Mouse (Mus musculus) fat pad, adult 2 months (tissue): ENCODE results near the gene Zfp36l1.
"Not testable (repeated sequence)": the region's sequence is repeated elsewhere in the genome, so short reads cannot be mapped to it uniquely, and the experiment has no call there.

ENCODE experiments used
- DNase-seq: peaks from one replicate; pipeline ENCODE4 v3.0.0-alpha.2; 2011; ENCODE audit warnings: low read depth, low spot score; ENCODE audit errors: extremely low read depth

The Zfp36l1 gene

GRCm38 (mm10) chr12:80110546-80110870, 2.3 kb downstream of the Zfp36l1 start:
- no peak for DNase-seq

- no peak for DNase-seq
Observed at GRCm38 (mm10) chr12:80109753-80110545, 2.9 kb downstream of the Zfp36l1 start.

- not testable (repeated sequence) for DNase-seq
Observed at GRCm38 (mm10) chr12:80108896-80109668, 3.7 kb downstream of the Zfp36l1 start.

DNA sequence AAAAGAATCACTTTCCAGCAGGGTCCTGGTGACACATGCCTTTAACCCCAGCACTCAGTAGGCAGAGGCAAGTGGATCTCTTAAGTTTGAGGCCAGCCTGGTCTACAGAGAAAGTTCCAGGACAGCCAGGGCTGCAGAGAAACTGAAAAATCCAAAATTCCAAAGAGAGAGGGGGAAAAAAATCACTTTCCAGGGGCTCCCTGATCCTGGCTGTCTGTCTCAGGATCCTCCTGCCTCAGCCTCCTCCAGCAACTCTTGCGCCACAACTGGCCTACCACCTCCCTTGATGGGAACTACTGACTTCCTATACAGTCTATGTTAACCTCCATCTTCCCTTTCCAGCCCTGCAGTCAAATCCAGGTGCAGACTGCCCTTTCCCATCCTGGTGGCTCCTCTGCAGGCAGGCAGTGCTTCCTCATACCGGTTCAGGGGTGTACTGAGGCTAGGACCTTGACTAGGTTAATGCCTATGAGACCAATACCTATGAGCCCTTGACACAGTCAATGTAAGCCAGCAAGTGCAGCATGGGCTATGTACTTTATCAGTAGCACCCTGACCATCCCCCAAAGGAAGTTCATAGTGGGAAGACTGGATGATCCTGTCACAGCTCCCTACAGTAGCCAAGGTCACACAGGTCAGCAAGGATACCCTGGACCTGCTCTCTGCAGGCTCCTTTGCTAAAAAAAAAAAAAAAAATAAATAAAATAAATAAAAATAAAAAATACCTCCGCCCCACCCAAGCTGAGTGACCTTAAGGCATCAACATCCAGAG, 5.7 kb downstream of the Zfp36l1 start:
- DNase-seq = no peak

GRCm38 (mm10) chr12:80106138-80106895, 6.5 kb downstream of the Zfp36l1 start:
- DNase-seq = no peak

DNA sequence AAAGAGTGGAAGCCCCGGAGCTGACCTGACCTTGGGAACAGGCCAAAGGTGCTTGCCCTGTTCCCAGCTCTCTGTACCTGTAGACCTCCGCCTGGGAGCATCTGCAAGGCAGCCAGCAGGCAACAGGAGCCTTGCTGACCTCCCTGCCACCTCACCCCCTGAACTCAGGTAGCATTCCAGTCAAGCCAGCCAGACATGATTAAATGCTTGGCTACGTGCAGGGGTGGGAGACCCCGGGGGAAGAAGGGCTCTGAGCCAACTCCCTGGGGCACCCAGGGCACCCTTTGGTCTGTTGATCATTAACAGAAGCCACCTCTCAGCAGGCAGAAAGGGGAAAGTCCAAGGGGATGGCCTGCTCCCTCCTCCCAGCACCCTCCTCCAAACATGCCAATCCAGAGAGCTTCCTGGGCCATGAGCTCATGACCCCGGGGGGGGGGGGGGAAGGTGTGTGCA, 9.3 kb downstream of the Zfp36l1 start:
- no peak for DNase-seq

DNA sequence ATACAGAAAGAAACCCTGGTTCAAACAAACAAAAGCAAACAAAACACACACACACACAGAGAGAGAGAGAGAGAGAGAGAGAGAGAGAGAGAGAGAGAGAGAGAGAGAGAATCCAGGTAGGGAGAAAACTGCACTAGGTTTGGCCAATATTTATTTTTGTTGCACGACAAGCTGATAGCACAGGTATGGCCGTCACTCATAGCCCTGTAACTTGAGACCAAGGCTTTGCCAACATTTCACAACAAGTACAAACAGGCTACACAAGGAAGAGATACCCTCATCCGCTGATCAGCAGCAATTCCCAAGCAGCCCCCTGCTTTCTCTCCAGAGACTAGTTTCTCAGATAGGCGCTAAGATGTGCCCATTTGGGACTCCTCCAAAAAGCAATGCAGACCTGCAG, 9.7 kb downstream of the Zfp36l1 start:
- no peak for DNase-seq

- no peak for DNase-seq
Observed at GRCm38 (mm10) chr12:80098825-80099224, 14.0 kb downstream of the Zfp36l1 start.

- no peak for DNase-seq
Observed at GRCm38 (mm10) chr12:80096734-80097133, 16.1 kb downstream of the Zfp36l1 start.

DNA sequence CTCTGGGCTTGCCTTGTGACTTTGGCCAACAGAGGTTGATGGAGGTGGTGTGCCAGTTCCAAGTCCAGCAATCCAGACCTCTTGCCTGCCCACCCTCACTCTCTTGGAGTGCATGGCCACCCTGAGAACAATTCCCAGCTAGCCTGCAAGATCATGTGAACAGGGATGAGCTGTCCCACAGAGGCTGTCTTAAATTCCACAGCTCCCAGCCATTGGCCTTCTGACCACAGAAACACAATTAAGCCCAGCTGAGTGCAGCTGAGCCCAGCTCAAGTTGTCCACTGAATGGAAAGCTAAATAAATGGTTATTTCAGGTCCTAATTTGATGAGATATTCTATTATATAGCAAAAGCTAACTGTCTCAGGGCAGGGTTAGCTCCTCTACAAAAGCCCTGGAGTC, 20.0 kb downstream of the Zfp36l1 start:
- DNase-seq = no peak

DNA sequence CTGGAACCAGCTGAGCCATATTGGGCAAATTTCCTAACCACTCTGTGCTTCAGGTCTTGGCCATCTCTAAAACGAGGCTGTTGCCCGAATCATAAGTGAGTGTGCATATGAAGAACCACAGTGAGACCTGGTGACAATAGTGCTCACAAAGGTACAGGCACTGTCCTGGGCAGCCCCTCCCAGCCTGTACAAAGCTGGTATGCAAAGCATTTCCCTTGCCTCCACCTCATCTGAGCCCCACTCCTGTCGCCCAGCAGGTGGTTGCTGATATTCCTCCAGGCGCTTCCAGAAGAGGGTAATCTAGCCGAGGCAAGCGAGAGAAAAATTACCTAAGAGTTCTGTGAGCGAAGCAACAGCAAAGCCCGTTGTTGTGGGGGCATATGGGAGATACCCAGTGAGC, 21.7 kb downstream of the Zfp36l1 start:
- no peak for DNase-seq

GRCm38 (mm10) chr12:80090529-80090928, 22.3 kb downstream of the Zfp36l1 start:
- no peak for DNase-seq

GRCm38 (mm10) chr12:80088143-80088542, 24.7 kb downstream of the Zfp36l1 start:
- DNase-seq = no peak

DNA sequence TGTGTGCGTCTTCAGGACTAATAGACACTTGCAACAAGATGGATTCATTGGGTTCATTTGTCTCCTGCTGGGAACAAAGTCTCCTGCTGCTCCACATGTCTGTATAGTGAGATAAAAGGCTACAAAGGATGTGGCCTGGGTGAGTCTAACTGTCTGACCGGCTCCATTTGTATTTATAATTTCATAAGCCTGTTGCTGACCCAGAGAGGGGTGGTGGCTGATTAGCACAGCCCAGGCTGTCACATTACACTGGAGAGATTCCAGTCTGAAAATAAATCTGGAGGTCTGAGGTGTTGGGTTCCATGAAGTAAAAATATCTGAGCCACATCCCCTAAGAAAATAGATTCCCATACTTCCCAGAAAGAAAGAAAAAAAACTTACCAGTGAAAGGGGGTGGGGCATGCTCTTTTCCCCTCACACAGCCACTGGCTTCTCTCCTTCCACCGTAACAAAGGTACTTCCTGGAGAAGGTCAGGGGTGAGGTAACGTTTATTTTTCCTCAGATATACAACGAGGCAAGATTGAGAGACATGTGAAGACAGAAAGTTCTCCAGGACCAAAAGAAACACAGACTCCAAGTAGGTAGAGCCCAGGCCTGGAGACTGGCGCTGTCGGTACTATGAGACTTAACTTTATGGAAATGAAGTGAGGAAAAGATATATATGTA, 28.2 kb downstream of the Zfp36l1 start:
- DNase-seq = no peak

DNA sequence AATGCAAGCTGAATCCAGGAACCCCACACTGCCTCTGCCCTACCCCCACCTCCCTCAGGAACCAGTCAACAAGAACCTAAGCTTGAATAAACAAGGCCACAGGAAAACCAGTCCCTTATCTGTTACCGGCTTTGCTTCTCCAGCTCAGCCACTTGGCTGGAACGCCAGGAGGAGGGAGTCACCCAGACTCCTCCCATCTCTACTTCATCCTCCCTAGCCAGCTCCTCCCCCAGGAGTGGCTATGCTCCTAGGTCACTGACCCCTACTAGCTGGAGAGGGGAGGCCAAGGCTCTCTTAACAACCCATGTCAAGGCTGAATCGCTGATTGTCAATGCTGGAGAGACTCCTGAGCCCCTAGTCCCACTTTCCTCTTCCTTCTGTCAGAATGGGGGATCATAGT, 28.9 kb downstream of the Zfp36l1 start:
- no peak for DNase-seq

- no peak for DNase-seq
Observed at GRCm38 (mm10) chr12:80083133-80083821, 29.5 kb downstream of the Zfp36l1 start.

- no peak for DNase-seq
Observed at GRCm38 (mm10) chr12:80082730-80083129, 30.1 kb downstream of the Zfp36l1 start.

- no peak for DNase-seq
Observed at GRCm38 (mm10) chr12:80081440-80081839, 31.4 kb downstream of the Zfp36l1 start.

DNA sequence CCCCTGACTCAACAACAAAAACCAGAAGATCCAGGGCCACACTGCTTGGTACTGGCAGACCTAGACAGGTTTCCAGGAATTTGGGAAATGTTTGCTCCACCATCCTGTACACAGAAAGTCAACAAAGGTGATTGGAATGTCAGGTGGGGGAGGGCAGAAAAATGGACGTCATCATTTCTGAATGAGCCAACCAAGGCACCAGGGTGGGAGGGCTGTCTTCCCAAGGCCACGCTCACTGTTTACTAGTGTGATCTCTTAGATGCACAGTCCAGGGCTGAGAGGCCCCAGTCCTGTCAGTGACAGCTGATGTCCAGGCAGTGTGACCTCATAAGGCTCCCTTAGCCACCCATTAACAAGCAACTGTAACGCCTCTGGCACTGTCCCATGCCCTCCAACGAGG, 32.9 kb downstream of the Zfp36l1 start:
- DNase-seq = no peak

DNA sequence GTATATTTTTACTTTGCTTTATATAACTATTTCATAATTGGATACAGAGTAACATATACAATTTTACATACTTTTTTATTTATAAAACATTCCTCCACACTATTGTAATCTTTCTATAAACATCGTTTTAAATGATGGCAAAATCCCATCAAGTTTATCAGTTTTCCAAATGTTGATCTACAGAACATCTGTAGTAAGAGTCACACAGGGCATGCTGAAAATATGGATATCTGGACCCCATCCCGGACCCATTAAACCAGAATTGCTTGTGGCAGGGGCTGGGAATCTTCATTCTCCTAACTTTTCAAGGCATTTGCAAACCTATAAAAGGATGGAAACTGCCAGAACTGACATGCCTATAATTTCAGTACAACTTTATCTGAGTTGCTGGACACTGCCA, 38.5 kb downstream of the Zfp36l1 start:
- DNase-seq = no peak
